Mouse (Mus musculus) embryonic facial prominence, embryonic 11.5 days (tissue): ENCODE measurements at regions not wholly inside any gene's neighbourhood (a gene's known extent, or its start where the extent isn't known, plus 50 kb on each side); places are given as distances from the start of the nearest gene placed in this dataset.

Experiments
- ATAC-seq: fragments of 200-750 bp; cut with Nextera tagmentation; replicated peaks from 2 replicates; pipeline ENCODE4 v1.8.0; 2017; ENCODE audit warnings: low read depth; ENCODE audit not compliant: insufficient number of reproducible peaks, low FRiP score, low TSS enrichment
- DNase-seq: peaks from one replicate; pipeline ENCODE4 v3.0.0-alpha.2; 2015; ENCODE audit warnings: low spot score
- H3K27ac ChIP-seq: fragments of 300-500 bp; sonication (generic); replicated peaks from 2 replicates; pipeline ENCODE4 v1.5.1; 2014; ENCODE audit warnings: mild to moderate bottlenecking, low read depth, low read length, control low read depth
- H3K27me3 ChIP-seq: fragments of 300-500 bp; sonication (generic); 2 replicates; pipeline ENCODE4 v1.6.1; 2014; ENCODE audit warnings: mild to moderate bottlenecking, low read length, moderate library complexity, mixed read lengths; ENCODE audit not compliant: control insufficient read depth, insufficient read depth
- H3K36me3 ChIP-seq: fragments of 300-500 bp; sonication (generic); replicated peaks from 2 replicates; pipeline ENCODE4 v1.6.1; 2014; ENCODE audit warnings: low read depth, mild to moderate bottlenecking, low read length, moderate library complexity, mixed read lengths; ENCODE audit not compliant: control insufficient read depth, insufficient read depth
- H3K4me1 ChIP-seq: fragments of 300-500 bp; sonication (generic); 2 replicates; pipeline ENCODE4 v1.6.1; 2014; ENCODE audit warnings: low read length, mixed read lengths; ENCODE audit not compliant: control insufficient read depth, insufficient read depth
- H3K4me2 ChIP-seq: fragments of 300-500 bp; sonication (generic); 2 replicates; pipeline ENCODE4 v1.6.1; 2014; ENCODE audit warnings: low read depth, mild to moderate bottlenecking, control low read depth, low read length, moderate library complexity
- H3K4me3 ChIP-seq: fragments of 300-500 bp; sonication (generic); 2 replicates; pipeline ENCODE4 v1.5.1; 2014; ENCODE audit warnings: low read depth, low read length, control low read depth
- H3K9ac ChIP-seq: fragments of 300-500 bp; sonication (generic); replicated peaks from 2 replicates; pipeline ENCODE4 v1.6.1; 2014; ENCODE audit warnings: mild to moderate bottlenecking, control low read depth, low read length
- H3K9me3 ChIP-seq: fragments of 300-500 bp; sonication (generic); replicated peaks from 2 replicates; pipeline ENCODE4 v1.6.1; 2016; ENCODE audit warnings: mild to moderate bottlenecking, low read length, inconsistent platforms, mixed read lengths; ENCODE audit not compliant: control insufficient read depth
- WGBS: fragments of 180-500 bp; shearing (Covaris S2); extraction: QIAGEN DNeasy Blood & Tissue Kit; methylation state at CpG from one replicate; pipeline ENCODE4 v1.1.7; 2014; 5-methylcytosine and 5-hydroxymethylcytosine counted together

- H3K9ac ChIP-seq, result no peak overlapping the region
- H3K36me3 ChIP-seq, result no peaks in the 10 kb centered on the region
- DNase-seq (no peak), ATAC-seq (no peak)
- no peak overlapping the region for H3K4me3 ChIP-seq
- H3K27me3 ChIP-seq, result no peaks in the 10 kb centered on the region
- no peaks in the 10 kb centered on the region for H3K9me3 ChIP-seq
- 70% methylated on average over 6 of the region's 6 CpGs for WGBS
- no peak overlapping the region for H3K27ac ChIP-seq
- no peaks in the 10 kb centered on the region for H3K4me1 ChIP-seq
- no peak overlapping the region for H3K4me2 ChIP-seq
Measured at GRCm38 (mm10) chr2:94590494-94590893, 152.6 kb upstream of the Api5 start.

GRCm38 (mm10) chr2:94587255-94587654 lies 149.3 kb upstream of the Api5 start:
- ATAC-seq, result no peak

GRCm38 (mm10) chr2:94571646-94572045 lies 133.7 kb upstream of the Api5 start:
- Histone ChIP-seq H3K9me3 (no peaks in the 10 kb centered on the region), H3K9ac (no peak overlapping the region), H3K27me3 (no peaks in the 10 kb centered on the region), H3K4me2 (no peak overlapping the region), H3K4me3 (no peak overlapping the region), H3K27ac (no peak overlapping the region), H3K36me3 (no peaks in the 10 kb centered on the region), H3K4me1 (no peaks in the 10 kb centered on the region)
- ATAC-seq, result no peak; the same call in 1 of the 2 replicates
- DNase-seq, result no peak
- 48% methylated on average over 3 of the region's 3 CpGs for WGBS

More at GRCm38 (mm10) chr2:94587255-94587654, 149.3 kb upstream of the Api5 start:
- Histone ChIP-seq H3K9ac (no peak overlapping the region), H3K27ac (no peak overlapping the region), H3K4me1 (no peaks in the 10 kb centered on the region), H3K27me3 (no peaks in the 10 kb centered on the region), H3K4me2 (no peak overlapping the region), H3K4me3 (no peak overlapping the region), H3K9me3 (no peaks in the 10 kb centered on the region), H3K36me3 (no peaks in the 10 kb centered on the region)
- DNase-seq, result no peak
- WGBS, result 61% methylated on average over 1 of the region's 1 CpGs

GRCm38 (mm10) chr2:94541230-94541905 lies 103.4 kb upstream of the Api5 start:
- no peak overlapping the region for H3K4me3 ChIP-seq
- ATAC-seq (no peak), DNase-seq (no peak)
- no peaks in the 10 kb centered on the region for H3K4me1 ChIP-seq
- H3K27ac ChIP-seq, result no peak overlapping the region
- 73% methylated on average over 3 of the region's 3 CpGs for WGBS
- no peaks in the 10 kb centered on the region for H3K9me3 ChIP-seq
- no peak overlapping the region for H3K9ac ChIP-seq
- no peak overlapping the region for H3K4me2 ChIP-seq
- no peaks in the 10 kb centered on the region for H3K27me3 ChIP-seq
- H3K36me3 ChIP-seq, result no peaks in the 10 kb centered on the region

- Histone ChIP-seq H3K9me3 (no peaks in the 10 kb centered on the region), H3K27me3 (no peaks in the 10 kb centered on the region), H3K36me3 (no peaks in the 10 kb centered on the region), H3K4me3 (no peak overlapping the region), H3K27ac (no peak overlapping the region), H3K4me2 (no peak overlapping the region), H3K9ac (no peak overlapping the region), H3K4me1 (no peaks in the 10 kb centered on the region)
- ATAC-seq (no peak), DNase-seq (no peak)
- WGBS, result 64% methylated on average over 4 of the region's 4 CpGs
Measured at GRCm38 (mm10) chr2:94536631-94537030, 98.7 kb upstream of the Api5 start.

GRCm38 (mm10) chr2:94531175-94531574 lies 93.2 kb upstream of the Api5 start:
- 65% methylated on average over 5 of the region's 5 CpGs for WGBS
- Histone ChIP-seq H3K27me3 (no peaks in the 10 kb centered on the region), H3K36me3 (no peaks in the 10 kb centered on the region), H3K4me3 (no peak overlapping the region), H3K4me1 (no peaks in the 10 kb centered on the region), H3K9ac (no peak overlapping the region), H3K27ac (no peak overlapping the region), H3K4me2 (no peak overlapping the region), H3K9me3 (no peaks in the 10 kb centered on the region)
- DNase-seq, result no peak
- ATAC-seq, result no peak

GRCm38 (mm10) chr2:94524536-94524935 lies 86.6 kb upstream of the Api5 start:
- Histone ChIP-seq H3K4me1 (no peaks in the 10 kb centered on the region), H3K4me3 (no peak overlapping the region), H3K9me3 (no peaks in the 10 kb centered on the region), H3K27me3 (no peaks in the 10 kb centered on the region), H3K27ac (no peak overlapping the region), H3K9ac (no peak overlapping the region), H3K4me2 (no peak overlapping the region), H3K36me3 (no peaks in the 10 kb centered on the region)
- DNase-seq, result peak; percentile 83
- ATAC-seq, result no peak
- 29% methylated on average over 6 of the region's 6 CpGs for WGBS

- 71% methylated on average over 1 of the region's 1 CpGs for WGBS
- Histone ChIP-seq H3K36me3 (no peaks in the 10 kb centered on the region), H3K9me3 (no peaks in the 10 kb centered on the region), H3K27ac (no peak overlapping the region), H3K4me2 (no peak overlapping the region), H3K4me3 (no peak overlapping the region), H3K9ac (no peak overlapping the region), H3K4me1 (no peaks in the 10 kb centered on the region), H3K27me3 (no peaks in the 10 kb centered on the region)
- DNase-seq (no peak), ATAC-seq (no peak)
Measured at GRCm38 (mm10) chr2:94516866-94517265, 78.9 kb upstream of the Api5 start.
